Mouse (Mus musculus): Measurements from ENCODE around the gene Rab3a.

- TF ChIP-seq CTCF (IDR thresholded peaks at IDR 0.05; ENCODE audit: control insufficient read depth, insufficient read depth, insufficient read length) (no peak), MYOD1 (IDR thresholded peaks at IDR 0.05; ENCODE audit: control insufficient read depth, insufficient read length, low read depth) (no peak), CEBPB (IDR thresholded peaks at IDR 0.05; ENCODE audit: low read depth) (no peak)
Observed at GRCm38 (mm10) chr8:70708281-70708680, 46.2 kb upstream of the Rab3a start.

Data from C2C12 (cell line).